Mouse (Mus musculus) regulatory T cell (primary cell): ENCODE results near the gene Il20rb.

Experiments used
- in situ Hi-C: fragments of 300-600 bp; cut with MboI, MseI; formaldehyde crosslinking; loops from one replicate; pipeline ENCODE4 v1.15.1; 2025; ENCODE audit warnings: high pct_unique_total_duplicates

Il20rb gene

GRCm38 (mm10) chr9:100486431-100486830, at the start of gene Il20rb:
Il20rb (minus strand) TSS chr9:100486788.
- in situ Hi-C loops = no loop called here

DNA sequence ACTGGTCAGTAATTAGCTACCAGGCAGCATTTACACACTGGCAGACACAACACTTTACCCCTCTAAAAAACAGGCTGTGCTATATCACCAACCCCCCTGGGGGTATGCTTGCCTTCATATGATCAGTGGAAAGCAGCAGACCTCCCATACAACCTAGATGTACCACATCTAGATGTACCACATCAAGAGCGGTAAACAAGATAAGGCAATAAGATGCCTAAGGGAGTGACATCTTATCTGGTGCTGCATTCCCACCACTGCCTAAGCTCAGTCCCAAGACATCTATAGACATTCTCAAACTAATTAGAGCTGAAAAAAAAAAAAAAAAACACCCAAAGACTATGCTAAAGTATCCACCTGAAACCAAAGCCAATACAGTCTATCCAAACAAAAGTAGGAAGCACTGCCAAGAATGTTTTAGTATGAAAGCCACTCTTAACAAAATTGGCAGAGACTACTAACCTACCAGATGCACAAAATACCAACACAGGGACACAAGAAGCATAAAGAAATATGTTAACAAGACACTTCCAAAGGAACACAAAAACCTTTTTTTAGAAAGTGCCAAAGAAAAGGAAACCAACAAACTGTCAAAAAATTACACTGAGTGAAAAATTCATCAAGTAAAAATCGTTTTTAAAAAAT, 49.2 kb upstream of the Il20rb start:
- in situ Hi-C loops = no loop called here

DNA sequence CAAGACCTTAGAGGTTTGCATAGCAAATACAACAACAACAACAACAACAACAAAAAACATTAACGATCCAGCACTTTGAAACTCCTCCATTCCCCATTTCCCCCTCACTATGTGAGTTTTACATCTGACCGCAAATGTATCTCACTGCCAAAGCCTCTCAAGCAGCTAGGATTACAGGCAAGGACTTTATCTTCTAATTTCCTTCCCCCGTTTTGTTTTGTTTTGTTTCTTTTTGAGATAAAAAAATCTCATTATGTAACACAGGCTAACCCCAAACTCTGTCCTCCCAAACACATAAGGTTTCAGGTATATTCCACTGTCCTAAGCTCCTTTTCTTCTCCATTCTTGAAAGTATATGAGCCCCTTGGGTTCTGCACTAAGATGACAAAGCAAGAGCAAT, 48.1 kb upstream of the Il20rb start:
- in situ Hi-C loops = no loop called here

- in situ Hi-C loops = no loop called here
Measured at GRCm38 (mm10) chr9:100532847-100533505, 46.4 kb upstream of the Il20rb start.

- in situ Hi-C loops = no loop called here
Measured at GRCm38 (mm10) chr9:100531296-100531695, 44.7 kb upstream of the Il20rb start.

DNA sequence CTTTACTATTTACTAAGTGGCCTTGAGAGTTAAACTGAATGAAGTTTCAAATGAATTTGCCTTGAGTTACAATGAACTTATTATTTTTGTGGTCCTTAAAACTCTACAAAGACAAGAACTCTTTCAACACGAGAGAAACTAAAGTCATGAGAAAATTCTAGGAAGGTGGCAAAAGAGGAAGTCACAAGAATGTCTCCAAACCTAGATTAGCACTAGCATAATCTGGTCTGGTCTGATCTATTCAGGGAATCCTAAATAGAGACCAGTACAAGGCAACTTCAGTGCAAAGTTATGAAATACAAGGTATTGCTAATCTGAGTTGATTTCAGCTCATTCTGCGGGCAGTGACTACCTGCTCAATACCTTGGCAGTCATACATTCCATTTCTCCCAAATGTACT, 38.6 kb upstream of the Il20rb start:
- in situ Hi-C loops = no loop called here

DNA sequence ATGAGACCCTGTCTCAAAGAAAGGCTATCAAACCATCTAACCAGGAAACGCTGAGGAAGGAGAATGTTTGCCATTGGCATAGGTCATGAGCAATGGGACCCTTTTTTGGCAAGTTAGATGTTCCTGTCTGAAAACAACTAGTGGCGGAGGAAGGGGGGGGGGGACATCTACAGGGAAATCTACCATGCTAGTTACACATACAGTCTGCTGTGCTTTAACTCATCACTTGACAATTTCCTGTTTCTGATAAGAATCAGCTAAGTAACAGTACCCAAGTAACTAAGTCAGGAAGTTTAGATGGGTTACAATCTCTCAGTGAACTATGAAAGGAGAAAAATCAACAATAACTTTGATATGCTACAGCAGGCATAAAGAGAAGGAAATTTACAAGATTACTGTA, 35.4 kb upstream of the Il20rb start:
- in situ Hi-C loops = no loop called here

DNA sequence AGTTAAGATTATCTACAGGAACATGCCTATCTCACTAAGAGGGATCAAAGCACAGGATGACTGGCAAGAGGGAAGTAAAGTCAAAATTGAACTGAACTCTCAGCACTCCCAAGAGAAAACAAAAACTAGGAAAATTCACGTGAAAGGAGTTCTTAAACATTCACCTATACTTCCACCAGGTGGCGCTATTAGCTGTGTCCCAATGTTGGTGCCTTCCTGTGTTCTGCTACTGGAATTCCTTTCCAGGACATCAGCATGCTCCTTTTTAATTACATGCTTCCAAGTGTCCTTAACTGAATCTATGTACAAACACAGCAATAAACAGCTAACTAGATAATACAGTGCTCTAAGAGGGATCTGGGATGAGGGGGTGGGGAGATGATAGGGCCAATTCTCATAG, 34.0 kb upstream of the Il20rb start:
- in situ Hi-C loops = no loop called here

GRCm38 (mm10) chr9:100520012-100520411, 33.4 kb upstream of the Il20rb start:
- in situ Hi-C loops = no loop called here

DNA sequence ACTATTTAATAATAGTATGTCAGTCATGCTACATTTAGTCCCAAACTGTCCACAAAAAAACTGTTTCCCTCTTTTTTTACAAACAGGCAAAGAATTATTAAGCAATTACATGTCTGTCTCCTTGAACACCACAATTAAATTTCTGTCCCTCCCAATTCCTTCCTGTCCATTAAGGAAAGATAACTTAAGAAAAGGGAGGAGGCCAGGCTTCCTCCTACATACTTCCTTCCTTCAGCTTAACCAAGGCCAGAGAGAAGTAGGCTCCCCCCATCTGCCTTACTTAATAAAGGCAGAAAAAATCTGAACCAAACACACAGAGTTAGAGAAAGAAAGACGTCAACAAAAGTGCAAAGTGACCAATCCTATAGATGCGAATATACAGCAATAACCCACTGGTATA, 21.0 kb upstream of the Il20rb start:
- in situ Hi-C loops = no loop called here

DNA sequence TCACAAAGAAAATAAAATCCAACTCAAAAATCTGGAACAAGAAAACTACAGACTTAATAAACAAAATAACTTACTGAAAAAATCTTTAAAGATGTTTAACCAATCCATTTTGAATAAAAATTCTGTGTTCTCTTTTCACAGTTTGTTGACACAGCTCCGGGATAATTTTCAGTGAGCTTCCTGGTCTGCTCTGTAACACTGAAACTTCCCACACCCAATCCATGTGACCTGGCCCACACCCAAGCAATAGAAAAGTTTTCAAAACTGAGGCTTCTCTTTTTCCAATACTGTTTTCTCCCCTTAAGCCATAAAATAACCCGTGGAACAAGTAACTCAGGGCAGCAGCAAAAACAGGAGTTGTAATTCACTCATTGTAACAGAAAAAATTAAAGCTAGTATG, 20.1 kb upstream of the Il20rb start:
- in situ Hi-C loops = no loop called here

- in situ Hi-C loops = no loop called here
Measured at GRCm38 (mm10) chr9:100505498-100505897, 18.9 kb upstream of the Il20rb start.

DNA sequence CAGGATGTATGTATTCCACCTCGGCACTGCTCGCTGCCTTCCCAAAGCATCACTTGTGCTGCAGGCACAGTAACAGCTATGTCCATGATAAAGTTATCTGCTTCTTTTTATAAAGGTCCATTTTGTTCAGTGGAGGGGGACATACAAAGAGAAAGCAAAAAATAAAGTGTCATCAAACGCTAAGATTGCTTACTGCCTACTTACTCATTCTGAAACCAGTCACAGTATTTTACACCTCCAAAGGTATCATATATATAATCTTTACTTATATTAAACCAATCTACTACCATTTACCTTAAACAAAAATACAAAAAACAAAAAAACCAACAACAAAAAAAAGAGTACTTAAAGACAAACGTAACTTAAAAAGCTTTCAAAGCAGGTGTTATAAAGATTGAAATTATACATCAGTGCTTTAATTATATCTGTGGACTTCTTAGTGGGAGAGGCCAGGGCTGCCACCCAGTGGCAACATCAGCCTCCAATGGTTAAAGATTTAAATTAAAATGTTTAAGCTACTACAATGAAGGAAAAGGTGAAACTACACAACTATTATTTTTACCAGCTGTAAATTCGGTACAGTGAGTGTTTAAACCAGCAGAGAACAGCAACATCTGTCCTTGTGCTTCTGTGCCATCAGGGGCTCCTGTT, 7.1 kb upstream of the Il20rb start:
- in situ Hi-C loops = no loop called here

- in situ Hi-C loops = no loop called here
Measured at GRCm38 (mm10) chr9:100491424-100491823, 4.8 kb upstream of the Il20rb start.

DNA sequence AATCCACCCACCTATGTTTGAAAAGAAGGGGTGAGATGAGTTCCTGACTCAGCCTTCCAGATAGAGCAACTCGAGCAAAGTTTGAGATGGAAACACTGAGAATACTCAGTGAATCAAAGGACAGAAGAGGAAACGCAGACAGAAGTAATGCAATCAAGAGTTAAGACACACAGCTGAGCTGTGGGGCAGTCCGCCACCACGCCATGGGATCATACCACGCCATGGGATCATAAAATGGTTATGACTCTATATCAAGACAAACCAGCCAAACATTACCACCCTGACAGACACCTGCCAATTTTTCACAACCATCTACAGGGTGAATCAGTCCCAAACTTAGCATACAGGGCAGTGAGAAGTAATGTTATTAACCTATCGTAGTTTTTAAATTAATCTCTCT, 2.4 kb upstream of the Il20rb start:
- in situ Hi-C loops = no loop called here

GRCm38 (mm10) chr9:100488056-100488713, 1.6 kb upstream of the Il20rb start:
- in situ Hi-C loops = no loop called here

- in situ Hi-C loops = no loop called here
Measured at GRCm38 (mm10) chr9:100483318-100483717, 3.3 kb downstream of the Il20rb start.

DNA sequence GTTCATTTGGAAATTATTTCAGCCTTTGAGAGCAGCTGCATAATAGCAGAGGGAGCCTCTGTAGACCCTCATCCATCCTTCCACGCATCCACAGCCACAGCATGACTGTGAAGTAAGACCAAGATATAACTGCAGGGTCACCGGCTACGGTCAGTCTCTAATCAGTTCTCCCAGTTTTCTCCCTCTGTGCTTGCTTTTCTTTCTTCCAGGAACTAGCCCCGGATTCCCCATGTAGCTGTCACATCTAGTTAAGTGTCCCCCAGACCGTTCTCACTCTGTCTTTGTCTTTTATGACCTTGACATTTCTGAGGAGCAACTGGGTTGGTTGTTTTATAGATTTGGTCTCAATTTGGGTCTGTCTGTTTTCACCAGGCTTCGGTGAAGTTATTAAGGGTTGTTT, 5.0 kb downstream of the Il20rb start:
- in situ Hi-C loops = no loop called here

DNA sequence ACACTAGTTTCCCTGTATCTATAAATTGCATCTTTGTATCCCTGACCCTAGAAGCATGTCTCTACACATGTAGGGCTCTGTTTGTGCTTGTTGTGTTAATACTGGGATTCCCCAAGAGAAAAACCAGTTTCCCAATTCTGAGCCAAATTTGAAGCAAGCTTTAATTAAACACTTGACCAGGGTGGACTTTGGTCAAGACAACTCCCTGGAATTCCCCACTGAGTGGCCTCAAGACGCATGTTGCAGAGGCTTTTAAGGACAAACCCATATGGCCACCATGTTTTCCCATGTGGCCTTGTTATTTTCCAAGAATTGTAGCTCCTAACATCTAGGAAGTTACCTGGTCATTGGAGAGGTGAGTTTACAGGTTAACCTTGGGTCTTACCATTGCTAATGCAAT, 12.5 kb downstream of the Il20rb start:
- in situ Hi-C loops = no loop called here

- in situ Hi-C loops = no loop called here
Measured at GRCm38 (mm10) chr9:100473361-100473760, 13.2 kb downstream of the Il20rb start.

DNA sequence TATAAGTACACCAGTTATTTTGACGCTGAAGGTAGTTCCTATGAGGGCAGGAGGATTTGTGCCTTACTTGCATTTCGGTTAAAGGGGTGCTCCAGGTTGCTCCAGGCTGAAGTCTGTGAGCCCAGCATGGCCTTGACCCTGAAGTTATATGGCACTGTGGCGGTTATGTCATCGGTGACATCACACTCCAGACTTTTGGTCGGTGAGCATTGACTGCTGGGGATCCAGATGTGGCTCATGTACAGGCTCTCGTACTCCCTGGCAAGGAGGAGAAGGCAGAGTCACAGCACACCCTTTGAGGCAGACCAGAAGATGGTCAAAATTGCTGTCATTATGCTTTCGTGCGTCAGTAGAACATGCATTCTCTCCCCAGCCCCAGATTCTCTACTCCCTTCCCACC, 13.7 kb downstream of the Il20rb start:
- in situ Hi-C loops = no loop called here

- in situ Hi-C loops = no loop called here
Measured at GRCm38 (mm10) chr9:100471605-100471953, 15.0 kb downstream of the Il20rb start.
